Mouse (Mus musculus): ENCODE results near the gene Dhx36. TPM values are rescaled to one million over a fixed set of nuclear protein-coding genes. Genes with fewer than 3 reads are reported as not detected.

The Dhx36 gene
- 20.0 and 27.6 TPM in 2 replicates for polyA plus RNA-seq (2016; fragmentation: Nextera tagmentation; extraction: Ambion mirVana)

GRCm38 (mm10) chr3:62506488-62507205 lies at the start of gene Dhx36:
TSS of gene Dhx36 (minus strand) at chr3:62507004.
- Histone ChIP-seq H3K36me3 (peaks cover 3% of the 10 kb centered on the region; the same call in 1 of the 2 replicates), H3K9me3 (no peaks in the 10 kb centered on the region), H3K4me1 (peaks cover 7% of the 10 kb centered on the region), H3K27ac (peak within 1 kb of the TSS; percentile 98), H3K27me3 (ENCODE audit: insufficient read depth, poor library complexity, severe bottlenecking) (peaks cover 3% of the 10 kb centered on the region; the same call in 1 of the 2 replicates), H3K4me3 (peak within 1 kb of the TSS; percentile 92)
- under 1% methylated on average over 66 of the region's 66 CpGs for WGBS
- DNase-seq (ENCODE audit: low spot score): peak; percentile 96

- Histone ChIP-seq H3K4me1 (no peaks in the 10 kb centered on the region), H3K36me3 (no peaks in the 10 kb centered on the region), H3K9me3 (no peaks in the 10 kb centered on the region), H3K4me3 (no peak overlapping the region), H3K27ac (no peak overlapping the region), H3K27me3 (ENCODE audit: insufficient read depth, poor library complexity, severe bottlenecking) (no peaks in the 10 kb centered on the region)
- DNase-seq (ENCODE audit: low spot score): no peak
- 61% methylated on average over 5 of the region's 5 CpGs for WGBS
These were observed 20.8 kb upstream of the Dhx36 start for GRCm38 (mm10) chr3:62527593-62527992.

- no peaks in the 10 kb centered on the region for H3K36me3 ChIP-seq
- H3K27ac ChIP-seq: no peak overlapping the region
- H3K9me3 ChIP-seq: no peaks in the 10 kb centered on the region
- 52% methylated on average over 4 of the region's 4 CpGs for WGBS
- no peak for DNase-seq (ENCODE audit: low spot score)
- H3K4me3 ChIP-seq: no peak overlapping the region
- H3K27me3 ChIP-seq (ENCODE audit: insufficient read depth, poor library complexity, severe bottlenecking): no peaks in the 10 kb centered on the region
- no peaks in the 10 kb centered on the region for H3K4me1 ChIP-seq
These were observed 20.4 kb upstream of the Dhx36 start for GRCm38 (mm10) chr3:62527160-62527559.

GRCm38 (mm10) chr3:62507206-62507647 lies 423 bp upstream of the Dhx36 start:
- Histone ChIP-seq H3K9me3 (no peaks in the 10 kb centered on the region), H3K4me1 (peaks cover 7% of the 10 kb centered on the region), H3K4me3 (peak overlapping the region; percentile 92), H3K27ac (peak overlapping the region; percentile 98), H3K36me3 (no peaks in the 10 kb centered on the region), H3K27me3 (ENCODE audit: insufficient read depth, poor library complexity, severe bottlenecking) (peaks cover 3% of the 10 kb centered on the region; the same call in 1 of the 2 replicates)
- no peak for DNase-seq (ENCODE audit: low spot score)
- 46% methylated on average over 5 of the region's 5 CpGs for WGBS

- Histone ChIP-seq H3K4me1 (peaks cover 7% of the 10 kb centered on the region), H3K4me3 (peak overlapping the region; percentile 92), H3K9me3 (no peaks in the 10 kb centered on the region), H3K27me3 (ENCODE audit: insufficient read depth, poor library complexity, severe bottlenecking) (peaks cover 3% of the 10 kb centered on the region; the same call in 1 of the 2 replicates), H3K36me3 (peaks cover 16% of the 10 kb centered on the region), H3K27ac (no peak overlapping the region)
- no peak for DNase-seq (ENCODE audit: low spot score)
- WGBS: 76% methylated on average over 5 of the region's 5 CpGs
These were observed 1.5 kb downstream of the Dhx36 start for GRCm38 (mm10) chr3:62505166-62505900.

GRCm38 (mm10) chr3:62499327-62499726 lies 7.5 kb downstream of the Dhx36 start:
- Histone ChIP-seq H3K27me3 (ENCODE audit: insufficient read depth, poor library complexity, severe bottlenecking) (no peaks in the 10 kb centered on the region), H3K4me1 (no peaks in the 10 kb centered on the region), H3K4me3 (no peak overlapping the region), H3K36me3 (peaks cover 57% of the 10 kb centered on the region), H3K27ac (no peak overlapping the region), H3K9me3 (no peaks in the 10 kb centered on the region)
- DNase-seq (ENCODE audit: low spot score): no peak
- 82% methylated on average over 4 of the region's 4 CpGs for WGBS

GRCm38 (mm10) chr3:62492568-62492967 lies 14.2 kb downstream of the Dhx36 start:
- Histone ChIP-seq H3K4me3 (no peak overlapping the region), H3K4me1 (no peaks in the 10 kb centered on the region), H3K9me3 (no peaks in the 10 kb centered on the region), H3K36me3 (peaks cover 87% of the 10 kb centered on the region), H3K27me3 (ENCODE audit: insufficient read depth, poor library complexity, severe bottlenecking) (no peaks in the 10 kb centered on the region), H3K27ac (no peak overlapping the region)
- WGBS: 87% methylated on average over 6 of the region's 6 CpGs
- DNase-seq (ENCODE audit: low spot score): no peak

GRCm38 (mm10) chr3:62484340-62484739 lies 22.5 kb downstream of the Dhx36 start:
- H3K27ac ChIP-seq: no peak overlapping the region
- no peaks in the 10 kb centered on the region for H3K27me3 ChIP-seq (ENCODE audit: insufficient read depth, poor library complexity, severe bottlenecking)
- peaks cover 80% of the 10 kb centered on the region for H3K36me3 ChIP-seq
- 90% methylated on average over 2 of the region's 2 CpGs for WGBS
- H3K4me1 ChIP-seq: no peaks in the 10 kb centered on the region
- no peaks in the 10 kb centered on the region for H3K9me3 ChIP-seq
- H3K4me3 ChIP-seq: no peak overlapping the region
- no peak for DNase-seq (ENCODE audit: low spot score)

- no peaks in the 10 kb centered on the region for H3K4me1 ChIP-seq
- 97% methylated on average over 1 of the region's 1 CpGs for WGBS
- H3K27me3 ChIP-seq (ENCODE audit: insufficient read depth, poor library complexity, severe bottlenecking): no peaks in the 10 kb centered on the region
- no peak overlapping the region for H3K27ac ChIP-seq
- no peaks in the 10 kb centered on the region for H3K9me3 ChIP-seq
- DNase-seq (ENCODE audit: low spot score): no peak
- H3K36me3 ChIP-seq: peaks cover 92% of the 10 kb centered on the region
- H3K4me3 ChIP-seq: no peak overlapping the region
These were observed 36.6 kb downstream of the Dhx36 start for GRCm38 (mm10) chr3:62470179-62470578.

GRCm38 (mm10) chr3:62464276-62464675 lies 42.5 kb downstream of the Dhx36 start:
- H3K36me3 ChIP-seq: peaks cover 70% of the 10 kb centered on the region
- no peak overlapping the region for H3K4me3 ChIP-seq
- no peak overlapping the region for H3K27ac ChIP-seq
- WGBS: 51% methylated on average over 3 of the region's 3 CpGs
- no peaks in the 10 kb centered on the region for H3K9me3 ChIP-seq
- H3K27me3 ChIP-seq (ENCODE audit: insufficient read depth, poor library complexity, severe bottlenecking): no peaks in the 10 kb centered on the region
- DNase-seq (ENCODE audit: low spot score): no peak
- H3K4me1 ChIP-seq: no peaks in the 10 kb centered on the region

GRCm38 (mm10) chr3:62459483-62459882 lies 47.3 kb downstream of the Dhx36 start:
- no peaks in the 10 kb centered on the region for H3K27me3 ChIP-seq (ENCODE audit: insufficient read depth, poor library complexity, severe bottlenecking)
- H3K4me3 ChIP-seq: no peak overlapping the region
- peaks cover 27% of the 10 kb centered on the region; the same call in 1 of the 2 replicates for H3K36me3 ChIP-seq
- no peaks in the 10 kb centered on the region for H3K9me3 ChIP-seq
- H3K4me1 ChIP-seq: no peaks in the 10 kb centered on the region
- 85% methylated on average over 6 of the region's 6 CpGs for WGBS
- no peak for DNase-seq (ENCODE audit: low spot score)
- H3K27ac ChIP-seq: no peak overlapping the region

- Histone ChIP-seq H3K4me1 (no peaks in the 10 kb centered on the region), H3K4me3 (no peak overlapping the region), H3K27ac (no peak overlapping the region), H3K27me3 (ENCODE audit: insufficient read depth, poor library complexity, severe bottlenecking) (no peaks in the 10 kb centered on the region), H3K9me3 (no peaks in the 10 kb centered on the region), H3K36me3 (peaks cover 18% of the 10 kb centered on the region; the same call in 1 of the 2 replicates)
- WGBS: 52% methylated on average over 6 of the region's 6 CpGs
- DNase-seq (ENCODE audit: low spot score): peak; percentile 80
These were observed 48.4 kb downstream of the Dhx36 start for GRCm38 (mm10) chr3:62458284-62459013.

Data from heart, embryonic 10.5 days (tissue).